ENCODE assay signal across 23 mouse cellular contexts in genomic region chr1:107941601-107942270, GRCm38 (mm10).
DNase-seq lines count a peak whose midpoint lies in the region; ATAC-seq and TF ChIP-seq lines count a peak whose summit lies in the region.
"Had no signal": no experiment of that assay in that cellular context is flagged by ENCODE, and none has a peak within 500 bp of the region (broad histone marks: within the 10 kb centered on the region; RNA-seq: fewer than 3 reads in every experiment).

No protein-coding gene starts in this region.

- DNase-seq in kidney, adult 11 months = peak; percentile 12
- DNase-seq in kidney, postnatal 4 days = no peak
- peak; percentile 3 for DNase-seq in A20 (ENCODE audit: low read depth, low spot score)
- peak; percentile 43 for DNase-seq in large intestine, adult 2 months (ENCODE audit: low read depth, low spot score)
- DNase-seq in lung, postnatal 0 days (ENCODE audit: low spot score) = peak; percentile 71
- DNase-seq in thymus, adult 18-20 months = no peak
- no peak for DNase-seq in neural tube, embryonic 10.5 days (ENCODE audit: extremely low spot score, low spot score)
- DNase-seq in midbrain, postnatal 0 days (ENCODE audit: low spot score) = no peak
- DNase-seq: adrenal gland, postnatal 14 days; cerebellum, postnatal 14 days; gastrocnemius, postnatal 14 days; heart, adult 2 months; heart, postnatal 4 days; right cerebral cortex, postnatal 25 days had no signal

- H3K9me3 ChIP-seq in lung, postnatal 0 days (ENCODE audit: low read length) = no peaks in the 10 kb centered on the region
- no peaks in the 10 kb centered on the region for H3K9me3 ChIP-seq in midbrain, postnatal 0 days (ENCODE audit: low read length)
- H3K9me3 ChIP-seq: forebrain, embryonic 13.5 days; heart, embryonic 15.5 days; limb, embryonic 13.5 days; liver, embryonic 15.5 days; megakaryocyte, embryonic 14.5 days; midbrain, embryonic 15.5 days had no signal

- 23% methylated on average over 5 of the region's 5 CpGs for WGBS in large intestine, adult 2 months
- 54% methylated on average over 5 of the region's 5 CpGs for WGBS in lung, postnatal 0 days
- WGBS in midbrain, postnatal 0 days = 81% methylated on average over 5 of the region's 5 CpGs

- no peaks in the 10 kb centered on the region for H3K27me3 ChIP-seq in lung, postnatal 0 days (replicated peaks; ENCODE audit: insufficient read depth, low read length)
- H3K27me3 ChIP-seq in midbrain, postnatal 0 days (ENCODE audit: insufficient read depth, low read length) = no peaks in the 10 kb centered on the region
- H3K27me3 ChIP-seq: CH12.LX; forebrain, embryonic 13.5 days; heart, embryonic 15.5 days; liver, embryonic 15.5 days; megakaryocyte, embryonic 14.5 days; midbrain, embryonic 15.5 days had no signal

- no peak overlapping the region for H3K4me3 ChIP-seq in lung, postnatal 0 days (ENCODE audit: low read depth, low read length)
- no peak overlapping the region for H3K4me3 ChIP-seq in midbrain, postnatal 0 days (ENCODE audit: low read depth, low read length)
- H3K4me3 ChIP-seq: forebrain, embryonic 13.5 days; heart, adult 2 months; heart, embryonic 15.5 days; left cerebral cortex, adult 2 months; limb, embryonic 13.5 days; liver, embryonic 15.5 days; megakaryocyte, embryonic 14.5 days; midbrain, embryonic 15.5 days had no signal

- no peaks in the 10 kb centered on the region for H3K36me3 ChIP-seq in lung, postnatal 0 days (ENCODE audit: insufficient read depth, low read length)
- no peaks in the 10 kb centered on the region for H3K36me3 ChIP-seq in midbrain, postnatal 0 days (ENCODE audit: insufficient read depth, low read length)
- H3K36me3 ChIP-seq: heart, embryonic 15.5 days; limb, embryonic 13.5 days; liver, embryonic 15.5 days; midbrain, embryonic 15.5 days had no signal

- H3K27ac ChIP-seq in lung, postnatal 0 days (ENCODE audit: low read length) = no peak overlapping the region
- H3K27ac ChIP-seq in midbrain, postnatal 0 days (ENCODE audit: low read depth, low read length) = no peak overlapping the region
- H3K27ac ChIP-seq: forebrain, embryonic 13.5 days; heart, adult 2 months; heart, embryonic 15.5 days; left cerebral cortex, adult 2 months; limb, embryonic 13.5 days; liver, embryonic 15.5 days; midbrain, embryonic 15.5 days had no signal

- no peaks in the 10 kb centered on the region for H3K4me1 ChIP-seq in lung, postnatal 0 days (ENCODE audit: insufficient read depth, low read depth, low read length)
- H3K4me1 ChIP-seq in midbrain, postnatal 0 days (ENCODE audit: insufficient read depth, low read length) = no peaks in the 10 kb centered on the region
- H3K4me1 ChIP-seq: heart, embryonic 15.5 days; liver, embryonic 15.5 days; megakaryocyte, embryonic 14.5 days; midbrain, embryonic 15.5 days had no signal

- no peak overlapping the region for H3K9ac ChIP-seq in lung, postnatal 0 days (replicated peaks; ENCODE audit: low read depth)
- no peak overlapping the region for H3K9ac ChIP-seq in midbrain, postnatal 0 days (replicated peaks; ENCODE audit: low read length, poor library complexity, severe bottlenecking)
- H3K9ac ChIP-seq: forebrain, embryonic 13.5 days; heart, embryonic 15.5 days; limb, embryonic 13.5 days; liver, embryonic 15.5 days; midbrain, embryonic 15.5 days had no signal

- peak; percentile 61 for TF ChIP-seq EP300 in lung, postnatal 0 days (IDR thresholded peaks at IDR 0.05)

- no peak overlapping the region for H3K4me2 ChIP-seq in lung, postnatal 0 days (replicated peaks; ENCODE audit: low read depth, low read length)
- H3K4me2 ChIP-seq in midbrain, postnatal 0 days (ENCODE audit: low read depth, low read length, poor library complexity, severe bottlenecking) = no peak overlapping the region
- H3K4me2 ChIP-seq: forebrain, embryonic 13.5 days; heart, embryonic 15.5 days; limb, embryonic 13.5 days; liver, embryonic 15.5 days; midbrain, embryonic 15.5 days had no signal

- TF ChIP-seq CTCF in lung, postnatal 0 days (IDR thresholded peaks at IDR 0.05) = no peak
- TF ChIP-seq CTCF in midbrain, postnatal 0 days (IDR thresholded peaks at IDR 0.05) = no peak

- ATAC-seq in lung, postnatal 0 days = peak; percentile 90
- no peak for ATAC-seq in midbrain, postnatal 0 days (ENCODE audit: low FRiP score)
- ATAC-seq: forebrain, embryonic 13.5 days; hindbrain, embryonic 16.5 days; midbrain, embryonic 15.5 days had no signal

Comparison
In these comparisons a context has a peak if more than half of its experiments do, and no peak if none do; other contexts are left out.
1. DNase-seq: peak in kidney, adult 11 months (single experiment), A20 (single experiment), large intestine, adult 2 months (single experiment) and lung, postnatal 0 days (single experiment); none in kidney, postnatal 4 days (0 of 2), thymus, adult 18-20 months (0 of 2), neural tube, embryonic 10.5 days (single experiment) and midbrain, postnatal 0 days (single experiment).